25 mouse cellular contexts compared by ENCODE assay signal in genomic region chr6:135326847-135327246, GRCm38 (mm10). TPM values are rescaled to one million over a fixed set of nuclear protein-coding genes. Genes with fewer than 3 reads are reported as not detected.
"Had no signal": no experiment of that assay in that cellular context is flagged by ENCODE, and none has a peak within 500 bp of the region (broad histone marks: within the 10 kb centered on the region; RNA-seq: fewer than 3 reads in every experiment).

No protein-coding gene starts in this region.

- H3K4me2 ChIP-seq: liver, embryonic 12.5 days; lung, embryonic 14.5 days; midbrain, embryonic 12.5 days; neural tube, embryonic 13.5 days; neural tube, embryonic 15.5 days had no signal

- H3K9ac ChIP-seq: liver, embryonic 12.5 days; liver, embryonic 14.5 days; lung, embryonic 14.5 days; midbrain, embryonic 12.5 days; neural tube, embryonic 13.5 days; neural tube, embryonic 15.5 days had no signal

- ATAC-seq: liver, embryonic 12.5 days; midbrain, embryonic 16.5 days had no signal

- H3K27ac ChIP-seq: liver, embryonic 12.5 days; liver, embryonic 14.5 days; midbrain, embryonic 10.5 days; midbrain, embryonic 12.5 days; neural tube, embryonic 13.5 days; neural tube, embryonic 15.5 days had no signal

- H3K4me3 ChIP-seq: liver, embryonic 12.5 days; midbrain, embryonic 10.5 days; midbrain, embryonic 12.5 days; myocyte; neural tube, embryonic 13.5 days; neural tube, embryonic 15.5 days had no signal

- H3K27me3 ChIP-seq: midbrain, embryonic 12.5 days; neural tube, embryonic 13.5 days; neural tube, embryonic 15.5 days had no signal

- DNase-seq: lung, adult 18-20 months; lung, embryonic 14.5 days; lung, postnatal 10 days; lung, postnatal 4 days; midbrain, embryonic 14.5 days; right cerebral cortex, postnatal 25 days; right cerebral cortex, postnatal 4 days; thymus, adult 18-20 months; thymus, postnatal 14 days; thymus, postnatal 36 days had no signal

- H3K9me3 ChIP-seq: liver, embryonic 12.5 days; midbrain, embryonic 10.5 days; midbrain, embryonic 12.5 days; neural tube, embryonic 13.5 days; neural tube, embryonic 15.5 days had no signal

- H3K36me3 ChIP-seq: liver, embryonic 12.5 days; midbrain, embryonic 10.5 days; midbrain, embryonic 12.5 days; neural tube, embryonic 13.5 days; neural tube, embryonic 15.5 days had no signal

RNA-seq across cellular contexts. Expression of gene Pbp2, which starts 16.6 kb away (rescaled TPM):
- total RNA-seq: megakaryocyte, adult 5-6 weeks; megakaryocyte-erythroid progenitor cell, adult 5-6 weeks had no signal
- polyA plus RNA-seq: liver, embryonic 12.5 days; liver, embryonic 14.5 days; liver, embryonic 16.5 days; midbrain, embryonic 10.5 days; midbrain, embryonic 12.5 days; midbrain, embryonic 14.5 days; midbrain, embryonic 16.5 days; neural tube, embryonic 11.5 days; neural tube, embryonic 15.5 days; spleen, adult 2 months; stomach, embryonic 14.5 days; thymus, postnatal 0 days had no signal
